Mouse (Mus musculus) liver, embryonic 13.5 days (tissue): ENCODE data around the gene Lrrfip2. TPM values are rescaled to one million over a fixed set of nuclear protein-coding genes. Genes with fewer than 3 reads are reported as not detected.

Experiments used
- ATAC-seq: fragments of 200-750 bp; cut with Nextera tagmentation; 2 replicates; pipeline ENCODE4 v1.8.0; 2017; ENCODE audit warnings: low read depth, mild to moderate bottlenecking, moderate number of reproducible peaks, moderate library complexity
- DNase-seq: peaks from one replicate; pipeline ENCODE4 v3.0.0; 2022
- H3K27ac ChIP-seq: fragments of 300-500 bp; sonication (generic); 2 replicates; pipeline ENCODE4 v1.5.1; 2015; ENCODE audit warnings: moderate library complexity, mild to moderate bottlenecking, inconsistent platforms
- H3K27me3 ChIP-seq: fragments of 300-500 bp; sonication (generic); 2 replicates; pipeline ENCODE4 v1.6.1; 2015; ENCODE audit warnings: mild to moderate bottlenecking, inconsistent platforms
- H3K36me3 ChIP-seq: fragments of 300-500 bp; sonication (generic); 2 replicates; pipeline ENCODE4 v1.6.1; 2015; ENCODE audit warnings: mild to moderate bottlenecking, inconsistent platforms
- H3K4me1 ChIP-seq: fragments of 300-500 bp; sonication (generic); replicated peaks from 2 replicates; pipeline ENCODE4 v1.6.1; 2015; ENCODE audit warnings: inconsistent platforms
- H3K4me2 ChIP-seq: fragments of 300-500 bp; sonication (generic); 2 replicates; pipeline ENCODE4 v1.6.1; 2015; ENCODE audit warnings: inconsistent platforms, mild to moderate bottlenecking, moderate library complexity
- H3K4me3 ChIP-seq: fragments of 300-500 bp; sonication (generic); replicated peaks from 2 replicates; pipeline ENCODE4 v1.5.1; 2015; ENCODE audit warnings: mild to moderate bottlenecking, inconsistent platforms
- H3K9ac ChIP-seq: fragments of 300-500 bp; sonication (generic); 2 replicates; pipeline ENCODE4 v1.6.1; 2015; ENCODE audit warnings: mild to moderate bottlenecking, inconsistent platforms
- H3K9me3 ChIP-seq: fragments of 300-500 bp; sonication (generic); replicated peaks from 2 replicates; pipeline ENCODE4 v1.6.1; 2016; ENCODE audit warnings: inconsistent platforms
- WGBS: fragments of 180-500 bp; shearing (Covaris S2); methylation state at CpG from one replicate; pipeline ENCODE4 v1.1.7; 2015; ENCODE audit not compliant: insufficient replicate concordance; 5-methylcytosine and 5-hydroxymethylcytosine counted together
- polyA plus RNA-seq: library from polyadenylated mRNA; unstranded; fragments of >200 nt; fragmentation: Nextera tagmentation; extraction: Ambion mirVana; gene quantifications from 2 replicates; pipeline ENCODE4 v1.2.1, GENCODE M21; 2015

Gene Lrrfip2
- polyA plus RNA-seq, 1 experiment from 2014 or later: 20.8 TPM

GRCm38 (mm10) chr9:111118252-111118890 lies 979 bp downstream of the Lrrfip2 start:
- peak overlapping the region; percentile 89 for H3K27ac ChIP-seq
- peak overlapping the region; percentile 93 for H3K9ac ChIP-seq
- H3K36me3 ChIP-seq: 0 out of 2 replicates have a peak, but pooled peaks cover 3% of the 10 kb centered on the region
- peak; percentile 46 for DNase-seq
- H3K27me3 ChIP-seq: no peaks in the 10 kb centered on the region
- no peaks in the 10 kb centered on the region for H3K9me3 ChIP-seq
- under 1% methylated on average over 52 of the region's 52 CpGs for WGBS
- H3K4me3 ChIP-seq: peak overlapping the region; percentile 99
- peak; percentile 75 for ATAC-seq
- H3K4me2 ChIP-seq: peak overlapping the region; percentile 96
- peaks cover 52% of the 10 kb centered on the region for H3K4me1 ChIP-seq

- Histone ChIP-seq H3K9ac (peak overlapping the region; percentile 93), H3K9me3 (no peaks in the 10 kb centered on the region), H3K27ac (peak overlapping the region; percentile 89), H3K36me3 (0 out of 2 replicates have a peak, but pooled peaks cover 3% of the 10 kb centered on the region), H3K4me3 (peak overlapping the region; percentile 99), H3K4me1 (peaks cover 56% of the 10 kb centered on the region), H3K27me3 (no peaks in the 10 kb centered on the region), H3K4me2 (peak overlapping the region; percentile 96)
- WGBS: 3% methylated on average over 17 of the region's 17 CpGs
- DNase-seq (peak; percentile 41), ATAC-seq (peak; percentile 62)
These were observed 1.6 kb downstream of the Lrrfip2 start for GRCm38 (mm10) chr9:111118891-111119441.

- DNase-seq: no peak
- H3K4me2 ChIP-seq: no peak overlapping the region
- H3K9ac ChIP-seq: no peak overlapping the region
- WGBS: 20% methylated on average over 5 of the region's 5 CpGs
- H3K27me3 ChIP-seq: no peaks in the 10 kb centered on the region
- no peak for ATAC-seq
- 0 out of 2 replicates have a peak, but pooled peaks cover 3% of the 10 kb centered on the region for H3K36me3 ChIP-seq
- H3K9me3 ChIP-seq: no peaks in the 10 kb centered on the region
- H3K27ac ChIP-seq: no peak overlapping the region
- no peak overlapping the region for H3K4me3 ChIP-seq
- H3K4me1 ChIP-seq: peaks cover 70% of the 10 kb centered on the region
These were observed 5.1 kb downstream of the Lrrfip2 start for GRCm38 (mm10) chr9:111122446-111122845.

GRCm38 (mm10) chr9:111123336-111123735 lies 5.9 kb downstream of the Lrrfip2 start:
- ATAC-seq: no peak
- Histone ChIP-seq H3K27ac (no peak overlapping the region), H3K4me3 (no peak overlapping the region), H3K36me3 (0 out of 2 replicates have a peak, but pooled peaks cover 3% of the 10 kb centered on the region), H3K4me2 (no peak overlapping the region), H3K9ac (no peak overlapping the region), H3K9me3 (no peaks in the 10 kb centered on the region), H3K27me3 (no peaks in the 10 kb centered on the region), H3K4me1 (peaks cover 71% of the 10 kb centered on the region)
- 52% methylated on average over 2 of the region's 2 CpGs for WGBS
- no peak for DNase-seq

- H3K9ac ChIP-seq: no peak overlapping the region
- no peak for ATAC-seq
- WGBS: 72% methylated on average over 4 of the region's 4 CpGs
- H3K27ac ChIP-seq: no peak overlapping the region
- H3K9me3 ChIP-seq: no peaks in the 10 kb centered on the region
- H3K4me1 ChIP-seq: peaks cover 60% of the 10 kb centered on the region
- H3K4me3 ChIP-seq: no peak overlapping the region
- no peaks in the 10 kb centered on the region for H3K27me3 ChIP-seq
- no peak overlapping the region for H3K4me2 ChIP-seq
- DNase-seq: no peak
- 0 out of 2 replicates have a peak, but pooled peaks cover 3% of the 10 kb centered on the region for H3K36me3 ChIP-seq
These were observed 7.0 kb downstream of the Lrrfip2 start for GRCm38 (mm10) chr9:111124440-111124839.

GRCm38 (mm10) chr9:111126735-111127134 lies 9.3 kb downstream of the Lrrfip2 start:
- Histone ChIP-seq H3K4me1 (peaks cover 43% of the 10 kb centered on the region), H3K27ac (no peak overlapping the region), H3K9ac (no peak overlapping the region), H3K9me3 (no peaks in the 10 kb centered on the region), H3K27me3 (no peaks in the 10 kb centered on the region), H3K36me3 (no peaks in the 10 kb centered on the region), H3K4me3 (no peak overlapping the region), H3K4me2 (no peak overlapping the region)
- 51% methylated on average over 4 of the region's 4 CpGs for WGBS
- ATAC-seq (peak; percentile 96), DNase-seq (peak; percentile 48)

- Histone ChIP-seq H3K4me3 (no peak overlapping the region), H3K36me3 (no peaks in the 10 kb centered on the region), H3K9ac (no peak overlapping the region), H3K4me2 (no peak overlapping the region), H3K4me1 (peaks cover 36% of the 10 kb centered on the region), H3K9me3 (no peaks in the 10 kb centered on the region), H3K27ac (0 out of 2 replicates have a peak overlapping the region, but pooled peaks have one; percentile 9), H3K27me3 (no peaks in the 10 kb centered on the region)
- WGBS: 58% methylated on average over 4 of the region's 4 CpGs
- no peak for ATAC-seq
- DNase-seq: no peak
These were observed 10.4 kb downstream of the Lrrfip2 start for GRCm38 (mm10) chr9:111127749-111128148.

GRCm38 (mm10) chr9:111130126-111130525 lies 12.7 kb downstream of the Lrrfip2 start:
- no peak overlapping the region for H3K4me3 ChIP-seq

GRCm38 (mm10) chr9:111138161-111138560 lies 20.8 kb downstream of the Lrrfip2 start:
- Histone ChIP-seq H3K36me3 (no peaks in the 10 kb centered on the region; the same call in 1 of the 2 replicates), H3K27me3 (no peaks in the 10 kb centered on the region), H3K9me3 (no peaks in the 10 kb centered on the region), H3K4me2 (no peak overlapping the region), H3K9ac (no peak overlapping the region), H3K27ac (no peak overlapping the region), H3K4me1 (peaks cover 23% of the 10 kb centered on the region), H3K4me3 (no peak overlapping the region)
- no peak for ATAC-seq
- WGBS: 49% methylated on average over 9 of the region's 9 CpGs
- DNase-seq: no peak

More at GRCm38 (mm10) chr9:111130126-111130525, 12.7 kb downstream of the Lrrfip2 start:
- H3K9me3 ChIP-seq: no peaks in the 10 kb centered on the region
- no peaks in the 10 kb centered on the region for H3K36me3 ChIP-seq
- H3K9ac ChIP-seq: no peak overlapping the region
- no peak overlapping the region for H3K27ac ChIP-seq
- DNase-seq (no peak), ATAC-seq (no peak)
- WGBS: 44% methylated on average over 2 of the region's 2 CpGs
- no peak overlapping the region for H3K4me2 ChIP-seq
- H3K4me1 ChIP-seq: peaks cover 22% of the 10 kb centered on the region
- H3K27me3 ChIP-seq: no peaks in the 10 kb centered on the region

- no peak overlapping the region for H3K9ac ChIP-seq
- DNase-seq: no peak
- no peaks in the 10 kb centered on the region for H3K27me3 ChIP-seq
- H3K4me1 ChIP-seq: peaks cover 31% of the 10 kb centered on the region
- H3K36me3 ChIP-seq: no peaks in the 10 kb centered on the region; the same call in 1 of the 2 replicates
- H3K4me3 ChIP-seq: no peak overlapping the region
- no peak overlapping the region for H3K27ac ChIP-seq
- no peaks in the 10 kb centered on the region for H3K9me3 ChIP-seq
- no peak for ATAC-seq
- H3K4me2 ChIP-seq: no peak overlapping the region
- WGBS: 78% methylated on average over 6 of the region's 6 CpGs
These were observed 25.3 kb downstream of the Lrrfip2 start for GRCm38 (mm10) chr9:111142721-111143120.

GRCm38 (mm10) chr9:111143387-111143786 lies 26.0 kb downstream of the Lrrfip2 start:
- H3K4me1 ChIP-seq: peaks cover 27% of the 10 kb centered on the region
- H3K27ac ChIP-seq: no peak overlapping the region
- no peaks in the 10 kb centered on the region for H3K9me3 ChIP-seq
- H3K4me3 ChIP-seq: no peak overlapping the region
- DNase-seq (no peak), ATAC-seq (no peak)
- WGBS: 62% methylated on average over 1 of the region's 1 CpGs
- no peaks in the 10 kb centered on the region; the same call in 1 of the 2 replicates for H3K36me3 ChIP-seq
- no peak overlapping the region for H3K4me2 ChIP-seq
- no peaks in the 10 kb centered on the region for H3K27me3 ChIP-seq
- no peak overlapping the region for H3K9ac ChIP-seq
